Mouse (Mus musculus) mammary gland, adult 2 months (tissue): ENCODE measurements around the gene Plpp1. TPM values are rescaled to one million over a fixed set of nuclear protein-coding genes. Genes with fewer than 3 reads are reported as not detected.

Source experiments
- polyA plus RNA-seq: library from polyadenylated mRNA; depleted of rRNA; stranded (reverse); fragments of >200 nt; gene quantifications from 2 replicates; pipeline ENCODE4 v1.2.3, GENCODE M21; 2012; ENCODE audit warnings: low replicate concordance; rRNA removed

Gene Plpp1
- polyA plus RNA-seq, result 27.3 and 41.8 TPM in 2 replicates

GRCm38 (mm10) chr13:112800597-112801380 is at the start of gene Plpp1:
Gene Plpp1, plus strand, starts transcription at chr13:112800792.

Other genes starting within 250 kb of the Plpp1 start
- gene Il31ra, start 206.4 kb upstream of the Plpp1 start, polyA plus RNA-seq, result 0.42 and 1.1 TPM in 2 replicates
- gene Ddx4, start 148.3 kb upstream of the Plpp1 start, polyA plus RNA-seq, result 0.11 TPM in 1 of 2 replicates, not detected in the other
- gene Slc38a9, start 140.0 kb upstream of the Plpp1 start, polyA plus RNA-seq, result 11.7 and 17.6 TPM in 2 replicates
- 3.5 and 9.0 TPM in 2 replicates for gene Mtrex, start 126.6 kb downstream of the Plpp1 start, polyA plus RNA-seq
- 2.3 and 4.4 TPM in 2 replicates for gene Dhx29, start 126.7 kb downstream of the Plpp1 start, polyA plus RNA-seq
- gene Ccno, start 187.0 kb downstream of the Plpp1 start, polyA plus RNA-seq, result 1.0 and 2.2 TPM in 2 replicates
- not detected in 2 replicates for gene Mcidas, start 193.1 kb downstream of the Plpp1 start, polyA plus RNA-seq
- gene Cdc20b, start 234.3 kb downstream of the Plpp1 start, polyA plus RNA-seq, result not detected in 2 replicates
- 6.2 and 16.7 TPM in 2 replicates for gene Gpx8, start 245.6 kb downstream of the Plpp1 start, polyA plus RNA-seq